Mouse (Mus musculus): Measurements from ENCODE around the gene Btbd11.

The Btbd11 gene

GRCm38 (mm10) chr10:85386605-85387218, at the start of gene Btbd11:
Btbd11 (plus strand) TSS chr10:85386814.
- DNase-seq (ENCODE audit: low spot score): peak; percentile 92

DNA sequence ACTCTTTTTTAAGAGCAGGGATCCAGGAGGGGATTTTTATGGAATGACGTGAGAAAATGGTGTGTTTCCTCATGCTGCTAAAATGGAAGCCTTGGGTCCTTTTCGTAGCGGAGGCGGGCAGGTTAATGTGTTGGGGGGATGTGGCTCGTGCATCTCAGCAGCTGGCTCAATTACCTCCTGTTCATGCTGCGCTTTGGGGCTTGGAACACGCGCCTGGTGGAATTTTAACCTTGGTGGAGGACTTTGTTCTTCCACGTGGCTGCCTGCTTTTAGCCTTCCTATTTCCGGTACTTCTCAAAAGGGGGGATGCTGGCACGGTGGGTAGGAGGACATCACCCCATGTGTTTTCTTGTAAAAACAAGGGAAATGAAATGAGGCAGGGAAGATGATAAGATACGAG, 47.9 kb upstream of the Btbd11 start:
- DNase-seq (ENCODE audit: low spot score): no peak

- no peak for DNase-seq (ENCODE audit: low spot score)
These were observed 44.7 kb upstream of the Btbd11 start for GRCm38 (mm10) chr10:85341867-85342266.

GRCm38 (mm10) chr10:85347171-85347570, 39.4 kb upstream of the Btbd11 start:
- no peak for DNase-seq (ENCODE audit: low spot score)

GRCm38 (mm10) chr10:85352505-85352904, 34.1 kb upstream of the Btbd11 start:
- DNase-seq (ENCODE audit: low spot score): no peak

GRCm38 (mm10) chr10:85354270-85354669, 32.3 kb upstream of the Btbd11 start:
- DNase-seq (ENCODE audit: low spot score): no peak

GRCm38 (mm10) chr10:85359501-85360066, 27.0 kb upstream of the Btbd11 start:
- no peak for DNase-seq (ENCODE audit: low spot score)

GRCm38 (mm10) chr10:85362766-85363442, 23.7 kb upstream of the Btbd11 start:
- DNase-seq (ENCODE audit: low spot score): no peak

DNA sequence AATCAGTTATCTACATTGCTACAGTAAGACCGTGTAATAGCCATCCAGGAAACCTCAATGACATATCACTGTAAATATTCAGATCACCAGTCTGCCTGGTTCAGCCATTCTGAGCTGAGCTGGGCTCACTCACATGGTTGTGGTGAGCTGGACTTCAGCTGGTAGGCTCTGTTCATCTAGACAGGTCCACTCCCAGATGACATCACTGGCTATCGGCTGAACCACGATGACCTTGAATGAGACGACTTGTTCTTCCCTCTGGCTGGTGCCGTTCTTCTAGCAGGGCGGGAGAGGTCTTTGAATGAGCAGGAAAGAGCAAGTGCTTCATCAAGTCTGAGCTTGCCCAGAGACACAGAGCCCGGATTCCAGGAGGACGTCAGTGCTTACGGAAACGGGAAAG, 19.7 kb upstream of the Btbd11 start:
- DNase-seq (ENCODE audit: low spot score): no peak

- DNase-seq (ENCODE audit: low spot score): peak; percentile 29
These were observed 15.3 kb upstream of the Btbd11 start for GRCm38 (mm10) chr10:85371309-85371708.

- no peak for DNase-seq (ENCODE audit: low spot score)
These were observed 14.5 kb upstream of the Btbd11 start for GRCm38 (mm10) chr10:85372108-85372507.

- no peak for DNase-seq (ENCODE audit: low spot score)
These were observed 7.6 kb upstream of the Btbd11 start for GRCm38 (mm10) chr10:85378972-85379371.

- no peak for DNase-seq (ENCODE audit: low spot score)
These were observed 3.6 kb upstream of the Btbd11 start for GRCm38 (mm10) chr10:85382981-85383380.

- no peak for DNase-seq (ENCODE audit: low spot score)
These were observed 831 bp downstream of the Btbd11 start for GRCm38 (mm10) chr10:85387219-85388070.

DNA sequence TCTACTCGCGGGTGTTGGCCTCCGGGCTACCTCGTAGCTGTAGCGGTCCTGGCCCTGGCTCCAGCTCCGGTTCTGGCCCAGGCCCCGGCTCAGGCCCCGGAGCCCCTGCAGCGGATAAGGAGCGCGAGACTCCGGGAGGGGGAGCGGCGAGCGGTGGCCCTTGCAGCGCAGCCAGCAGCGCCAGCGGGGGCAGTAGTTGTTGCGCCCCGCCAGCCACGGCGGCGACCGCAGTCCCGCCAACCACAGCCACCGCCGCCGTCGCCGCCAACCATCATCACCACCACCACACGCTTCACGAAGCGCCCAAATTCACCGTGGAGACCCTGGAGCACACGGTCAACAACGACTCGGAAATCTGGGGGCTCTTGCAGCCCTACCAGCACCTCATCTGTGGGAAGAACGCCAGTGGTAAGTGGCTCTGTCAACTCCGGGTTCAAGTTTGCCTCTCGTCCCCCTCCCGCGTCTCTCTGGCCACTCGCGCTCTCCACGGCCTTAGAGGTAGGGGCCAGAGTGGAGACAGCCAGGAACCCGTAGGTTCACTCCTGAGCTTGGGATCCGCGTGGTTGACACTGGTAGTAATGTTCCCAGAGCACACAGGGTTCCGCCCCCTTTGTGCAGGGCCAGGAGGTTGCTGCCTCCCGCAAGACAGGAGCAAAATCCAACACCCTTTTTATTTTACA, 1.6 kb downstream of the Btbd11 start:
- no peak for DNase-seq (ENCODE audit: low spot score)

- DNase-seq (ENCODE audit: low spot score): no peak
These were observed 2.1 kb downstream of the Btbd11 start for GRCm38 (mm10) chr10:85388751-85389115.

- no peak for DNase-seq (ENCODE audit: low spot score)
These were observed 2.9 kb downstream of the Btbd11 start for GRCm38 (mm10) chr10:85389286-85390139.

GRCm38 (mm10) chr10:85393016-85393415, 6.4 kb downstream of the Btbd11 start:
- DNase-seq (ENCODE audit: low spot score): no peak

DNA sequence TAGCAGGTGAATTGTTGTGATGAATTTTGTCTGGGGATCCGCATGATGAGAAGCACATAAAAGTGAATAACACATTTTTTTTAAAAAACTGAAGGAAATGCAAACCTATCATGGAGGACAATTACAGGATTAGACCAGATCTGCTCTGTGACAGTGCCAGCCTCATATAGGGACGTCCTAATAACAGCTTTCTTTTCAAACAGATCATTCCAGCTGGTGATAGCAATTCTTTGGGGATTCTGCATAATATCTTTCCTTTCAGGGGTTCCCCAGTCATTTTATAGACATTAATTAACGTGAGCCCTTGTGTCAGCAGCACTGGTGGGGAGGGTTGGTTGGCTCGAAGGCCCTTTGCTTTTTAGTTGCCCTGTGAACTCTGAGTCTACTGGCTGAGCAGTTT, 7.9 kb downstream of the Btbd11 start:
- no peak for DNase-seq (ENCODE audit: low spot score)

GRCm38 (mm10) chr10:85411120-85411519, 24.5 kb downstream of the Btbd11 start:
- DNase-seq (ENCODE audit: low spot score): peak; percentile 20

Measured in lung, postnatal 25 days (tissue).